Mouse (Mus musculus): Measurements from ENCODE around the gene Cybb. TPM values are rescaled to one million over a fixed set of nuclear protein-coding genes. Genes with fewer than 3 reads are reported as not detected.

The Cybb gene
- polyA plus RNA-seq, 1 experiment from 2014 or later = 1.9 TPM

- H3K27ac ChIP-seq (replicated peaks; ENCODE audit: low read depth, low read length) = no peak overlapping the region
- no peaks in the 10 kb centered on the region for H3K4me1 ChIP-seq (ENCODE audit: control insufficient read depth, insufficient read depth, low read length)
- no peaks in the 10 kb centered on the region for H3K9me3 ChIP-seq (ENCODE audit: control insufficient read depth, low read length)
- WGBS = 93% methylated on average over 2 of the region's 2 CpGs
- H3K9ac ChIP-seq (replicated peaks; ENCODE audit: low read length) = no peak overlapping the region
- DNase-seq = no peak
- H3K4me2 ChIP-seq (ENCODE audit: low read length) = no peak overlapping the region
- no peaks in the 10 kb centered on the region for H3K27me3 ChIP-seq (ENCODE audit: control insufficient read depth, insufficient read depth, low read length)
- no peak overlapping the region for H3K4me3 ChIP-seq (replicated peaks; ENCODE audit: low read depth, low read length)
- no peaks in the 10 kb centered on the region for H3K36me3 ChIP-seq (ENCODE audit: control insufficient read depth, insufficient read depth, low read length)
- no peak for ATAC-seq (ENCODE audit: low FRiP score, low TSS enrichment)
These were observed 48.3 kb downstream of the Cybb start for GRCm38 (mm10) chrX:9439257-9439656.

- Histone ChIP-seq H3K4me3 (replicated peaks; ENCODE audit: low read depth, low read length) (no peak overlapping the region), H3K27me3 (ENCODE audit: control insufficient read depth, insufficient read depth, low read length) (no peaks in the 10 kb centered on the region), H3K9ac (replicated peaks; ENCODE audit: low read length) (no peak overlapping the region), H3K36me3 (ENCODE audit: control insufficient read depth, insufficient read depth, low read length) (no peaks in the 10 kb centered on the region), H3K4me1 (ENCODE audit: control insufficient read depth, insufficient read depth, low read length) (no peaks in the 10 kb centered on the region), H3K9me3 (ENCODE audit: control insufficient read depth, low read length) (no peaks in the 10 kb centered on the region), H3K27ac (replicated peaks; ENCODE audit: low read depth, low read length) (no peak overlapping the region), H3K4me2 (ENCODE audit: low read length) (no peak overlapping the region)
- ATAC-seq (ENCODE audit: low FRiP score, low TSS enrichment) (no peak), DNase-seq (no peak)
- WGBS = 72% methylated on average over 5 of the region's 5 CpGs
These were observed 73.7 kb downstream of the Cybb start for GRCm38 (mm10) chrX:9413889-9414288.

Other genes with a start within 250 kb of the Cybb start
- gene Gm14862, start 230.9 kb downstream of the Cybb start, polyA plus RNA-seq (2014; fragmentation: Nextera tagmentation; extraction: Ambion mirVana) = not detected in 2 replicates
- gene Xk, start 215.0 kb downstream of the Cybb start, polyA plus RNA-seq (2014; fragmentation: Nextera tagmentation; extraction: Ambion mirVana) = 3.6 and 5.0 TPM in 2 replicates
- gene H2al1m, start 204.0 kb downstream of the Cybb start, polyA plus RNA-seq (2014; fragmentation: Nextera tagmentation; extraction: Ambion mirVana) = 0.45 TPM in 1 of 2 replicates, not detected in the other
- not detected in 2 replicates for gene H2al1k, start 137.1 kb downstream of the Cybb start, polyA plus RNA-seq (2014; fragmentation: Nextera tagmentation; extraction: Ambion mirVana)
- gene H2al1o, start 84.6 kb upstream of the Cybb start, polyA plus RNA-seq (2014; fragmentation: Nextera tagmentation; extraction: Ambion mirVana) = not detected in 2 replicates
- 28.1 and 31.2 TPM in 2 replicates for gene Dynlt3, start 175.2 kb upstream of the Cybb start, polyA plus RNA-seq (2014; fragmentation: Nextera tagmentation; extraction: Ambion mirVana)